Mouse (Mus musculus): ENCODE data around the gene Fpgs.

Gene Fpgs

DNA sequence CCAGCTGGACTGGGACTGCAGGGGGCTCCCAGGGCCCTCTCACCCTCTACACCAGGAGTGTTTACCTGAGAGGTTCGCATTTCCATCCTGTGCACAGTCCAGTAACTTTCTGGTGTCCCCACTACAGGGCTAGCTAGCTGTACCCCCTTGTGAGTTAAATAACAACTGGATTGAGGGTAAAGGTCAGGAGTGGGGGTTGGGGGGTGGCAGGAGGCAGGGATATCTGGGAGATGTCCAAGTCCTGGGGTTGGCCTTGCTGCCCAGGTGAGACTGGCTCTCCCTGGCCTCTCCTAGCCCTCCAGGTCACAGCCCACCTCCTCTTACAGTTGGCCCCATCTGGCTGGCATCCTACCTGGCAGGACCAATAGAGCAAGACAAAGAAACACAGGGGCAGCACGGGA, at the start of gene Fpgs:
TSS of gene Fpgs (minus strand) at position 125 of the 401 bp plus-strand sequence.
- peak; percentile 92 for DNase-seq

- no peak for DNase-seq
These were observed 48.2 kb upstream of the Fpgs start for GRCm38 (mm10) chr2:32752181-32752580.

GRCm38 (mm10) chr2:32751665-32752033, 47.7 kb upstream of the Fpgs start:
- no peak for DNase-seq

DNA sequence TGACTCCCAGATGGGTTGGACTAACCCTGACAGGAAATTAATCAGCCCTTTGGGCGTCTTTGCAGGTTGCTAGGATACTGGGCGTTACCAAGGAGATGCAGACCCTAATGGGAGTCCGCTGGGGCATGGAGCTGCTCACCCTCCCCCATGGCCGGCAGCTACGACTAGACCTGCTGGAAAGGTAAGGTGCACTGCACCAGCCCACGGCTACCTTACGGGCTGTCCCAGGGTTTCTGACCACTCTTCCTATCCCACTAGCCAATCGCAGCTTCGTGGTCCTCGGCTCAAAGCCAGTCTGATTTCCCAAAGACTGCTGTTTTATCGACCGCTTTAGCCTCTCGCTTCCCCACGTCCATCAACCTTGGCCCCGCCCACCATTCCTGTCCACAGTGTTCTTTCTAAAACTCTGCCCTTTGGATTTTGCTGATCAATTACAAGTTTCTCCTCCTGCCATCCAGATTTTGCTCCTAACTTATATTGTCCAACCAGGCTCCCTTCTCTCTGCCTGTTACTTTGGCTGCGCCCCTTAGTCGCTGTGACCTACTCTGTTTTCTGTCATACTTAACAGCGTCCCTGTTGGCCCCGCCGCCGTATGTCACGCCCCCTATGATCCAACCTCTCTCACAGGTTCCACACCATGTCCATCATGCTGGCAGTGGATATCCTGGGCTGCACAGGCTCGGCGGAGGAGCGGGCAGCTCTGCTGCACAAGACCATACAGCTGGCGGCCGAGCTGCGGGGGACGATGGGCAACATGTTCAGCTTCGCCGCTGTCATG, 47.1 kb upstream of the Fpgs start:
- peak; percentile 91 for DNase-seq

GRCm38 (mm10) chr2:32750199-32750598, 46.3 kb upstream of the Fpgs start:
- no peak for DNase-seq

DNA sequence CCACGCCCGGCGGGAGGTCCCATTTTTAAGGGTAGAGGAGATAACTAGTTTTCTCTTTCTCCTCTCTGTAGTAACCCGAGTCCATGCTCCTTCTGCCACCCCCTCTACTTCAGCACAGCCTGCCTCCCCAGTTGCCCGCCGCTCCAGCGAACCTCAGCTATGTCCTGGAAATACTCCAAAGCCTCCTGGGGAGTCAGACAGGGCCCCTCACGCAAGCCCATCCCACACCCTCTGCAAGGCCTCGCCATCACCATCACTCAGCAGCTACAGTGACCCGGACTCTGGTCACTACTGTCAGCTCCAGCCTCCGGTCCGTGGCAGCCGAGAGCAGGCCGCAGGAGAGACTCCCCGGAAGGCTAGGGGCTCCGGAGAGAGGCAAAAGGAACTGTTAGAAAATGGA, 45.1 kb upstream of the Fpgs start:
- DNase-seq: no peak

DNA sequence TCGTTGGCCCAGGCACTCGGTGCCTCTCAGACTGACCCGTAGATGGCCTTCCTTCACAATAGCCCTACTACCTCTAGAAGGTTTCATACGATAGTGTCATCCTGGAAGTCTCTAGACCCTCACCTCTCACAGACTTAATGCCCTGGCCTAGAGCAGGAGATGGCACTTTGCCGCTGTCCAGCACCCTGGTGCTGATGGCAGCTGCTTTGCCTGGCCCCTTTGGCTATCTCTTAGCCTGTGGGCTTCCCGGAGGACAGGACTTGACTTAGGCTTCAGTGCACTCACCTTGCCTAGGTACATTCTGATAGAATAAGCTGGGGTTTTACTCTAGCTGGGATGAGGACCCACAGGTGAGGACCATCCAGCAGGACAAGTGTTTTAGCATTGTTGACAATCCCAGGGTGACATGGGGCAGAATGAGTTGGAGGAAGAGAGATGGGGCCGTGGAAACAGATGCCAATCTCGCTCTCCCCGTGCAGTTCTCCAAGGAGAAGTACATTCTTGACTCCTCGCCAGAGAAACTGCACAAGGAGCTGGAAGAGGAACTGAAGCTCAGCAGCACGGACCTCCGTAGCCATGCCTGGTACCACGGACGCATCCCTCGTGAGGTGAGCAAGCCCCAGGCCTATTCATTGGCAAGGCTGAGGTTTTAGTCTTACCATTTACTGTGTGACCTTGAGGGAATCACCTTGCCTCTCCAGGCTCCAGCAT, 40.5 kb upstream of the Fpgs start:
- DNase-seq: no peak

DNA sequence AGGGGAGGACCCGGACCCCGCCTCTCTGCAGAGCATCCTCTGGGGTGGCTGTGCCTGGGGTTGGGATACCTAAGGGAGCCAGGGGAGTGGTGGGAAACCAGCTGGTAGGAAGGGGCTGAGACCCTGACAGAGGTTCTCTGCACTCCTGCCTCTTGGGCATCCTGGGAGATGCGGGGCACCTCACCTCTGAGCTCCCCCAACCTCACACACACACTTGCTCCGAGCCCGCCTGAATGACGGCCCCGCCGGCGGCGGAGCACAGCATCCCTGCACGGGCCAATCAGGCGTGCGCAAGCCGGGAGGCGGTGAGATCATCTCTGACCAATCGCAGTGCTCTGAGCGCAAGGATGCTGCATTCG, 38.2 kb upstream of the Fpgs start:
- no peak for DNase-seq

GRCm38 (mm10) chr2:32741273-32742172, 37.6 kb upstream of the Fpgs start:
- no peak for DNase-seq

- DNase-seq: no peak
These were observed 36.9 kb upstream of the Fpgs start, which contains the start of gene 6330409D20Rik for GRCm38 (mm10) chr2:32740916-32741272. Gene 6330409D20Rik, minus strand, starts transcription at chr2:32741016.

GRCm38 (mm10) chr2:32739311-32739710, 35.4 kb upstream of the Fpgs start:
- DNase-seq: no peak

- no peak for DNase-seq
These were observed 33.1 kb upstream of the Fpgs start for GRCm38 (mm10) chr2:32737008-32737407.

DNA sequence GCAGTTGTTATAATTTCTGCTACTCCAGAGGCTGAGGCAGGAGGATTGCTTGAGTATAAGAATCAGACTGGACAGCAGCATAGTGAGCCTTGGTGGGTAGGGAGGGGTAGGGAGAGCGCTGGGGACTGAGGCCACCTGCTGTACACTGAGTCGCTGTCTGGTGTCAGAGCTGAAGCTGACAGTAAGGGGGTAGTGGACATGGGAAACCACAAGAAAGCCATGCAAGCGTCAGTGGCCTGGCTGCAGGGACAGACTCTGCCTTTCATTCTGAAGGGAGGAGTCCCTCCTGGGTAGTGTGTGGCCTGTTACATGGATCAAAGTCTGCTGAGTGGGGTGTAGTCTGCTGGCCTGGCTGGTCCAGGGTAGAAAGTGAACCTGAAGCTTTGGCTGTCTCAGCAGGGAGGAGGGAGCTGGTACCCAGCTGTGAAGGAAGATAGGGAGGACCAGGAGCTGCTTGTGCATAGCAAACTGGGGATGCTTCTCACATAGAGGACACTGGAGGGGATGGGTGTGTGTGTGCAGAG, 32.4 kb upstream of the Fpgs start:
- no peak for DNase-seq

- DNase-seq: peak; percentile 77
These were observed 31.0 kb upstream of the Fpgs start for GRCm38 (mm10) chr2:32734933-32735332.

DNA sequence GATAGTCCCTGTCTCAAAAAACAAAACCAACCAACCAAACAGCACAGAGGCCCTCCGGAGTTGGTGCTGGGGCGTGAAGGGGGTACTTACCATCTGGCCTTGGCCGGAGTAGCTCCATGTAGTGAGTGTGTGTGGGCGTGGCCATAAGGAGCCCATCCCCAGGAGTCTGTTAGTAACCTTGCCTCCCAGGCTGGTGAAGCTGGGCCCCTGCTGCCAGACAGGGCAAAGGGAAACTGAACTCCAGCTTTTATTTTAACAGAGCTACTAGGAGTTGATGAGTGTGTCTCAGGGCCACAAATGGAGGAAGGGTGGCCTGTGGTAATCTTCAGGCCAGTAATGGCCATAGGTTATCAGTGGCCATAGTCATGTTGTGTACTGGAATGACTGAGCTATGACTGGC, 30.5 kb upstream of the Fpgs start:
- no peak for DNase-seq

GRCm38 (mm10) chr2:32732695-32733094, 28.8 kb upstream of the Fpgs start:
- DNase-seq: no peak

- no peak for DNase-seq
These were observed 28.0 kb upstream of the Fpgs start for GRCm38 (mm10) chr2:32731911-32732310.

GRCm38 (mm10) chr2:32730854-32731253, 26.9 kb upstream of the Fpgs start:
- DNase-seq: no peak

DNA sequence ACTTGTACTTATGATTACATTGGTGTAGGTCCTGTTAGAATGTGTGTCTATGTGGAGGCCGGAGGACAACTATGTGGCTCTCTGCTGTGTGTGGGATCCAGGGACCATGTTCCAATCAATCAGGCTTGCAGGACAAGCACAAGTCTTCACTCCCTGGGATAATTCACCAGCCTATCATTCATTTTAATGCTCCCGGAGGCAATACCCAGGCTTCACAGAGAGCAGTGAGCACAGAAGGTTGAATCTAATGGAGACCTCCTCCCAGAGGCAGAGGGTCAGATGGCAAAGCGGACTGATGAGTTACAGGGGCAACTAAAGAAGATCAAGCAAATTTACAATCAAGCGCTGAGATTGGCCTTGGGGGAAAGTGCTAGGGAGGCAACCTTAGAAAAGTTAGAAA, 25.6 kb upstream of the Fpgs start:
- DNase-seq: no peak

- peak; percentile 77 for DNase-seq
These were observed 24.5 kb upstream of the Fpgs start for GRCm38 (mm10) chr2:32728463-32728862.

DNA sequence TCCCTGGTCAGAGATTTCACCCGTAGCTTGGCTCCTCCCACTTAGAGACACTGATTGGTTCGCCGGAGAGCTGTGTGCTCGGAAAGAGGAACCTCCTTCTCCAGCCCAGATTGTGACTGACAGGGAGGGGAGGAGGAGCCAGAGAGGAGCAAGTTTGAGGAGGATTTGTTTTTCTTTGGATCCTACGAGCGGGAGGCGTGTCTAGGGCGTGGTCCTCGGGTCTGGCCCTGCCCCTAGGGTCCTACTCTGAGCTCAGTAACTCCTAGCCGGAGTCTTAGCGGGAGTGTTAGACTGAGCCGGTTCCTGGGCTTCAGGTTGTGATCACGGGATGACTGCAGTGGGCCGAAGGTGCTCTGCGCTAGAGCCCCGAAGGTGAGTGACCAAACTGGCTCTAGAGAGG, 23.5 kb upstream of the Fpgs start:
- DNase-seq: peak; percentile 98

- no peak for DNase-seq
These were observed 21.2 kb upstream of the Fpgs start for GRCm38 (mm10) chr2:32724832-32725790.
